Mouse (Mus musculus): ENCODE data around the gene Smpd2. TPM values are rescaled to one million over a fixed set of nuclear protein-coding genes. Genes with fewer than 3 reads are reported as not detected.
A peak's percentile ranks its signal among the peaks of the same experiment; 100 is the strongest.

The Smpd2 gene
- polyA plus RNA-seq, 1 experiment = 26.4 TPM

GRCm38 (mm10) chr10:41491111-41491510, 942 bp upstream of the Smpd2 start:
- Histone ChIP-seq H3K36me3 (ENCODE audit: control insufficient read depth, insufficient read depth) (peaks cover 1% of the 10 kb centered on the region), H3ac (ENCODE audit: control insufficient read depth, insufficient read length) (no peak overlapping the region), H3K79me2 (ENCODE audit: control insufficient read depth, insufficient read depth) (no peaks in the 10 kb centered on the region), H3K4me2 (ENCODE audit: low read depth) (peak overlapping the region; percentile 99), H3K4me3 (peak overlapping the region; percentile 48), H3K27me3 (ENCODE audit: control insufficient read depth, insufficient read depth, insufficient read length) (no peaks in the 10 kb centered on the region)
- TF ChIP-seq MAX (IDR thresholded peaks at IDR 0.05; ENCODE audit: low read depth) (no peak), REST (IDR thresholded peaks at IDR 0.05; ENCODE audit: insufficient read depth, insufficient read length) (no peak), POLR2AphosphoS2 (IDR thresholded peaks at IDR 0.05; ENCODE audit: insufficient read length, low read depth) (no peak), USF1 (IDR thresholded peaks at IDR 0.05; ENCODE audit: low read depth) (no peak), TCF12 (IDR thresholded peaks at IDR 0.05; ENCODE audit: insufficient read depth, poor library complexity, severe bottlenecking) (no peak), CEBPB (IDR thresholded peaks at IDR 0.05; ENCODE audit: insufficient read depth, poor library complexity, severe bottlenecking) (no peak), SRF (IDR thresholded peaks at IDR 0.05; ENCODE audit: control insufficient read depth, insufficient read length, low read depth) (no peak), MYOD1 (IDR thresholded peaks at IDR 0.05; ENCODE audit: control insufficient read depth in 1 of 3, insufficient read length in 2 of 3, low read depth in 2 of 3) (no peak), E2F4 (IDR thresholded peaks at IDR 0.05; ENCODE audit: insufficient read depth) (no peak), MYOG (IDR thresholded peaks at IDR 0.05; ENCODE audit: control insufficient read depth in 1 of 3, insufficient read depth in 1 of 3, insufficient read length in 2 of 3, low read depth in 2 of 3) (no peak), TCF3 (IDR thresholded peaks at IDR 0.05; ENCODE audit: insufficient read length, low read depth) (no peak), POLR2A (IDR thresholded peaks at IDR 0.05; ENCODE audit: insufficient read length, low read depth) (no peak)

GRCm38 (mm10) chr10:41490518-41490873, 327 bp upstream of the Smpd2 start:
- TF ChIP-seq USF1 (IDR thresholded peaks at IDR 0.05; ENCODE audit: low read depth) (peak; percentile 1), POLR2AphosphoS2 (IDR thresholded peaks at IDR 0.05; ENCODE audit: insufficient read length, low read depth) (no peak)
- Histone ChIP-seq H3K4me3 (peak overlapping the region; percentile 48), H3K4me2 (ENCODE audit: low read depth) (peak overlapping the region; percentile 99), H3K27me3 (ENCODE audit: control insufficient read depth, insufficient read depth, insufficient read length) (no peaks in the 10 kb centered on the region), H3ac (ENCODE audit: control insufficient read depth, insufficient read length) (peak overlapping the region; percentile 44), H3K79me2 (ENCODE audit: control insufficient read depth, insufficient read depth) (no peaks in the 10 kb centered on the region), H3K36me3 (ENCODE audit: control insufficient read depth, insufficient read depth) (peaks cover 7% of the 10 kb centered on the region)

DNA sequence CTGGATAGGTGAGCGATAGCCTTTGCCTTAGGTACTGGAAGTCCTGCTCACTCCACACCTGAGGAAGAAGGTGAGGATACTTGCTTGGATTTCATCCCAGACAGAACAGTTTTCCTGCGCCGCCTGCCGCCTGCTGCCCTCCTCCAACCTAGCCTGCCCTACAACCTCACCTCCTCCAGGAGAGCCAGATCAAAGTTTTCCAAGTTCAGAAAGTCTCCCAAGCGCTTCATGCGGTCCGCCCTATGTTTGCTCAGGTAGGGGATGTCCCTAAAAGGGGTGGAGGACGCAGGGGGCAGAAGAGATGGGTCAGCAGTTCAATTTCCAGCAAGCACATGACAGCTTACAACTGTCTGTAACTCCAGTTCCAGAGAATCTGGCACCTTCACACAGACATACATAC, 875 bp downstream of the Smpd2 start:
- TF ChIP-seq TCF12 (IDR thresholded peaks at IDR 0.05; ENCODE audit: insufficient read depth, poor library complexity, severe bottlenecking) = no peak
- TF ChIP-seq SRF (IDR thresholded peaks at IDR 0.05; ENCODE audit: control insufficient read depth, insufficient read length, low read depth) = no peak
- no peak for TF ChIP-seq POLR2AphosphoS2 (IDR thresholded peaks at IDR 0.05; ENCODE audit: insufficient read length, low read depth)
- no peak for TF ChIP-seq CEBPB (IDR thresholded peaks at IDR 0.05; ENCODE audit: insufficient read depth, poor library complexity, severe bottlenecking)
- peak overlapping the region; percentile 99 for H3K4me2 ChIP-seq (ENCODE audit: low read depth)
- H3K79me2 ChIP-seq (ENCODE audit: control insufficient read depth, insufficient read depth) = no peaks in the 10 kb centered on the region
- H3K36me3 ChIP-seq (ENCODE audit: control insufficient read depth, insufficient read depth) = peaks cover 8% of the 10 kb centered on the region
- no peaks in the 10 kb centered on the region for H3K27me3 ChIP-seq (ENCODE audit: control insufficient read depth, insufficient read depth, insufficient read length)
- H3K4me3 ChIP-seq = peak overlapping the region; percentile 48
- peak overlapping the region; percentile 44 for H3ac ChIP-seq (ENCODE audit: control insufficient read depth, insufficient read length)

DNA sequence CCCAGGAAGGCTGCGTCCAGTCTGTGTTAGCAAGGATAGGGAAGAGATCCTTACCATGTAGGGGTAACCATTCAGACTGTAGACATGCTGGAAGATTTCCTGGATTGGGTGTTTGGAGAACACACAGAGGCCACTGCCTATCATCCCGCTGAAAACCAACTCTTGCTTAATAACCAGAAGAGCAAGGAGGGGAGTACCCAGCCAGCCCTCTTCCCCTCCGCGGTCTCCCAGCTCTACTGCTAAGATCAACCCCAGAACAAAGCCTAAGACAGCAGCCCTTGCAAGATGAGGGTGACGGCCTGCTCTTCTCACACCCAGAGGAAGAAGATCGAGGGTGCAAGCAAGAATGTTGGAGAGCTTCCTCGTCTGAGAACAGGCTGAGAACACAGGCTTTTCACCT, 1.3 kb downstream of the Smpd2 start:
- no peaks in the 10 kb centered on the region for H3K79me2 ChIP-seq (ENCODE audit: control insufficient read depth, insufficient read depth)
- H3K4me3 ChIP-seq = peak overlapping the region; percentile 48
- H3K27me3 ChIP-seq (ENCODE audit: control insufficient read depth, insufficient read depth, insufficient read length) = no peaks in the 10 kb centered on the region
- H3K4me2 ChIP-seq (ENCODE audit: low read depth) = peak overlapping the region; percentile 99
- TF ChIP-seq MYOG (IDR thresholded peaks at IDR 0.05; ENCODE audit: control insufficient read depth in 1 of 3, insufficient read depth in 1 of 3, insufficient read length in 2 of 3, low read depth in 2 of 3) = no peak
- no peak overlapping the region for H3ac ChIP-seq (ENCODE audit: control insufficient read depth, insufficient read length)
- H3K36me3 ChIP-seq (ENCODE audit: control insufficient read depth, insufficient read depth) = peaks cover 8% of the 10 kb centered on the region

GRCm38 (mm10) chr10:41486506-41487170, 3.5 kb downstream of the Smpd2 start:
- TF ChIP-seq POLR2AphosphoS2 (IDR thresholded peaks at IDR 0.05; ENCODE audit: insufficient read length, low read depth) (no peak), REST (IDR thresholded peaks at IDR 0.05; ENCODE audit: insufficient read depth, insufficient read length) (no peak), TCF12 (IDR thresholded peaks at IDR 0.05; ENCODE audit: insufficient read depth, poor library complexity, severe bottlenecking) (no peak), TCF3 (IDR thresholded peaks at IDR 0.05; ENCODE audit: insufficient read length, low read depth) (no peak), USF1 (IDR thresholded peaks at IDR 0.05; ENCODE audit: low read depth) (no peak), POLR2A (IDR thresholded peaks at IDR 0.05; ENCODE audit: insufficient read length, low read depth) (no peak), MAX (IDR thresholded peaks at IDR 0.05; ENCODE audit: low read depth) (no peak), SRF (IDR thresholded peaks at IDR 0.05; ENCODE audit: control insufficient read depth, insufficient read length, low read depth) (no peak), CEBPB (IDR thresholded peaks at IDR 0.05; ENCODE audit: insufficient read depth, poor library complexity, severe bottlenecking) (no peak), MYOG (IDR thresholded peaks at IDR 0.05; ENCODE audit: control insufficient read depth in 1 of 3, insufficient read depth in 1 of 3, insufficient read length in 2 of 3, low read depth in 2 of 3) (no peak), E2F4 (IDR thresholded peaks at IDR 0.05; ENCODE audit: insufficient read depth) (no peak), MYOD1 (IDR thresholded peaks at IDR 0.05; ENCODE audit: control insufficient read depth in 1 of 3, insufficient read length in 2 of 3, low read depth in 2 of 3) (no peak)
- Histone ChIP-seq H3K4me2 (ENCODE audit: low read depth) (no peak overlapping the region), H3K79me2 (ENCODE audit: control insufficient read depth, insufficient read depth) (no peaks in the 10 kb centered on the region), H3K27me3 (ENCODE audit: control insufficient read depth, insufficient read depth, insufficient read length) (no peaks in the 10 kb centered on the region), H3K4me3 (no peak overlapping the region), H3ac (ENCODE audit: control insufficient read depth, insufficient read length) (no peak overlapping the region), H3K36me3 (ENCODE audit: control insufficient read depth, insufficient read depth) (peaks cover 14% of the 10 kb centered on the region)
